Mouse (Mus musculus): Measurements from ENCODE around the gene Ezr.
A peak's percentile ranks its signal among the peaks of the same experiment; 100 is the strongest.

Gene Ezr

DNA sequence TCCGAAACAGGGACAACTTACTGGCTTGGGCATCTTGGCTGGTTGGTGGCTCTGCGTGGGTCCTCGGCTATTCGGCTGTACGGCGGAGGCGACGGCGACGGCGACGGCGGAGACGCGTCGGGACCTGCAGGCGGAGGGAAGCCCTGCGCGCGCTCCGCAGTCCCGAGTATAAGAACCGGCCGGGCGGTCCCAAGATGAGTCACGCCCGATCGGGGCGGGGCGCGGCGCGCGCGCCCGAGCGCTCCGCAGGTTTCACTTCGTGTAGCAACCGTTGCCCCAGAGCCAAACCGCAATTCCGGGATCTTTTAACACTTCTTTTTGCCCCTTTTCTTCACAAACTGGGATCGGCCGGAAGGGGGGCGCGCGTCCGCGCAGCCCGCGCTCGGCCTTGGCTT, at the start of gene Ezr:
Gene Ezr, minus strand, starts transcription at position 174 of the 395 bp plus-strand sequence.
- DNase-seq: peak; percentile 92 to 94

DNA sequence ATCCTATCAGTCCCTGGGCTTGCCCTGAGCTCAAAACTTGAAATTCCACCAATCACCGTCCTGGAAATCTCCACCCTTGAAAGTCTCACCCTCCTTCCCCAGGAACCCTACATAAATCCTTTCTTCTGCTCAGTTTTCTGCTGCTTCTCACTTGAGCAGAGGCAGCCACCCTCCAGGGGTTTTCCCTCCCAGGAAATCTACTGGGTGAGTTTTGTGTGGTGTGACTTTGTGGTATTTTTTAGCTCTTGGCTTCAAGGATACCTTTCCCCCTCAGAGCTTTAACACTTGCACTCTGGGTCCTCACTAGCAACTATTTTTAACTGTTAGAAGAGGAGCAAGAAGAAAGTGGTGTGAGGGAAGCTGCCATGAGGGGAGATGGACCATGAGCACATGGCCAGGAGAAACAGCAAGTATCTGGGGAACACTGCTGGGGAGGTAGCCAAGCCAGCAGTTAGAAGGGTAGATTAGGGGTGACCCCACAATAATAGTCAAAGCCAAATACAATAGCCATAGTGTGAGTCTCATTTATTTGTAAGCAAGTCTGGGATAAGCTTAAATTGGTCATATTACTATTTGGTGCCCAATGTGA, 47.5 kb upstream of the Ezr start:
- no peak for DNase-seq

- peak in 1 of 2 experiments; percentile 19 for DNase-seq
These were observed 46.1 kb upstream of the Ezr start for GRCm38 (mm10) chr17:6828531-6829150.

DNA sequence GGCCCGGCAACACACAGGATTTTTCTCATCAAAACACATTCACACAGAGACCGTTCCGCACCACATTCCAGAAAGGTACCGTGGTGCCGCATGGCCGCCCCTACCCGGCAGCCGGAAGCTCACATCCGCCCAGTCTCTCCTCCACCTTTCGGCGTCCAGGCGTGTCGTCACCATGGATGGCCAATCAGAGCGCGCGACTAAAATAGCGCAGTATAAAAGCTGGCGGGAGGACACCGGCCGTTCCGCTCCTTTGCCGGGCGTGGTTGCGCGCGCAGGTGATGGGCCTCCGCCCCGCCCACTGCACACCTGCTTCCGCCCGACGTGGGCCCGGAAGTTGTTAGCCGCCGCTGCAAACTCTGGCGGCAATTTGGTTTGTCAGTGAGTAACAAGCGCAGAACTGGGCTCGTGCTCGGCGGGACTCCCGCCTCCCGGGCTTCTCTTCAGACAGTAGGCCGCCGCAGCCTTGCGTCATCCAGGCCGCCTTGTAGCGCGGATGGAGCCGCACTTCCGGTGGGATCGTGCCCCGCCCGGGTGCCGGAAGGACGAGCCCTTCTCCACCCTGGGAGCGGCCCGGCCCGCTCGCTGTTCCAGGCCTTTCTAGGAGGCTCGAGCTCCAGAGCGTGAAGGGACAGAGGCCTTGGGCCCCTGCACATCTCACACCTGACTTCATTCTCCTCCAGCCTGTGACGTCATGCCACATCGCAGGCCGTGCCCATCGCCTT, 45.3 kb upstream of the Ezr start:
- DNase-seq: peak; percentile 97 to 98

DNA sequence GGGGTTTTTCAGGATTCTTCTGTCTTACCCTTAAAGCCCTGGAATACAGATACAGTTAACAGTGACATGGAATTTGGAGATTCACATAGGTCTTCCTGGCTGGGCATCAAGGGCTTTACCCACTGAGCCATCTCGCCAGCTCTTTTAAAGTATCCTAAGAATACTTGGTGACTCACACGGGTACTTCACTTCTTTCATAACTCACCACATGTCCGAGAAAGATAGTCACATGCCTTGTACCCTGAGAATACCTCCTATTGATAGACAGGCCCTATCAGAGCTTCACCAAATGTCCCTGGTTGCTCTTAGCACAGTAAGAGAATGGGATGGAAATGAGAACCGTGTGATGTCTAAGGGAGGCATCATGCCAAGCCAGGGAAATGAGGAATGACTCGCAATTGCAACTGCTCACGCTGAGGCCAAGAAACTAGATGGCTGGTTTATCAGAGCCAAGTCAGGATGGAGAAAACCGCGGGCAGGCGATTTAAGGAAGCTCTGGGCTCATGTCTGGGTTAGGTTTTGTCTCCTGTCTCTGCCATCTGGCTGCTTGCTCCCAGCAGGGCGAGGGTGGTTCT, 44.7 kb upstream of the Ezr start:
- DNase-seq: no peak

DNA sequence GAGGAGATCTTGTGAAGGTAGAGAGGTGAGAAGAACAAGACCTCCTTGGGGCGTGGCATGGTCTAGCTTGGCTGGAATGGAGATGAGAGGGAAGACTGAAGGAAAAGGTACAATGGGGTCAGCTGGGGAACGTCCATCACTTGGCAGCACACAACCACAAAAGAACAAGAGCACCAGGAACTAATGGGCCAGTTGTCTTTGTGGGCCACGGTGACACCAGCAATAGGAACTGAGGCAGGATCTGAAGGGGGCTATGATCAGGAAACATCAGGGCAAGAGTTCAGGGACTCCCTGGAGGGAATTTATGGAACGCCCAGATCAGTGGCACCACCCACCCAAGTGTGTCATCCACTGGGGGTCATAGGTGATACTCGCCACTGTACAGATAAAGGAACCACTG, 34.2 kb upstream of the Ezr start:
- no peak for DNase-seq

- DNase-seq: no peak
These were observed 33.6 kb upstream of the Ezr start for GRCm38 (mm10) chr17:6816151-6816550.

DNA sequence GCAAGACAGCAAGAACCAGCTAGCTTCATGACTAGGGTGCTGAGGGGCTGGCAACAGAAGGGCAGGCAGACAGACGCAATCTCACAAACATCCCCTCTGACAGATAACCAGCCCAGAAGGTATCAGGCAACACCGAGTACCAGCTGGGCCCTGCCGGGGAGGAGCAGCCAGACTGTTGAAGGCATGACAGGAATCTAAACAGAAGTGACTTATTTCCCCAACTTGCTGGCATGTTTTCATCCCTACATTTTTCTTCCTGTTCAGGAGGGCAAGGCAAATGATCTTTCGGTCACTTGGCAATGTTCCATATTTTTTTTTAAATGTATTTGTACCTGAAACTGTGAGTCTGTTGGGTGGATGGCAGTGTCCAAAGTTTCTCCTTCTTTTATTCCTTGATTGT, 32.1 kb upstream of the Ezr start:
- DNase-seq: peak; percentile 61 to 75

- peak; percentile 73 to 81 for DNase-seq
These were observed 30.2 kb upstream of the Ezr start for GRCm38 (mm10) chr17:6812851-6813191.

GRCm38 (mm10) chr17:6811931-6812850, 29.6 kb upstream of the Ezr start:
- DNase-seq: peak; percentile 73 to 75

DNA sequence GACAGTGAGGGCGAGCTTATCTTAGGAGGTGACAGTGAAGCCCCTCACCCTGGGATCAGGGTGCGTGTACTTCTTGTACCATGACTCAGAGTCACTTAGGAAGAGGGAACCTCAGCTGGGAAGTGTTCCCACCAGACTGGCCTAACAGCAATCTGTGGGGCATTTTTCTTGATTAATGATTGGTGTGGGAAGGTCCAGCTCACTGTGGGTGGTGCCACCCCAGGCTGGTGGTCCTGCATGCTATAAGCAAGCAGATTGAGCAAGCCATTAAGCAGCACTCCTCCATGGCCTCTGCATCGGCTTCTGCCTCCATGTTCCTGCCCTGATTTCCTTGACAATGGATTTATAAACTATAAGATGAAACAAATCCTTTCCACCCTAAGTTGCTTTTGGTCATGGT, 26.7 kb upstream of the Ezr start:
- DNase-seq: peak; percentile 34 to 49

- DNase-seq: no peak
These were observed 26.1 kb upstream of the Ezr start for GRCm38 (mm10) chr17:6808521-6809165.

DNA sequence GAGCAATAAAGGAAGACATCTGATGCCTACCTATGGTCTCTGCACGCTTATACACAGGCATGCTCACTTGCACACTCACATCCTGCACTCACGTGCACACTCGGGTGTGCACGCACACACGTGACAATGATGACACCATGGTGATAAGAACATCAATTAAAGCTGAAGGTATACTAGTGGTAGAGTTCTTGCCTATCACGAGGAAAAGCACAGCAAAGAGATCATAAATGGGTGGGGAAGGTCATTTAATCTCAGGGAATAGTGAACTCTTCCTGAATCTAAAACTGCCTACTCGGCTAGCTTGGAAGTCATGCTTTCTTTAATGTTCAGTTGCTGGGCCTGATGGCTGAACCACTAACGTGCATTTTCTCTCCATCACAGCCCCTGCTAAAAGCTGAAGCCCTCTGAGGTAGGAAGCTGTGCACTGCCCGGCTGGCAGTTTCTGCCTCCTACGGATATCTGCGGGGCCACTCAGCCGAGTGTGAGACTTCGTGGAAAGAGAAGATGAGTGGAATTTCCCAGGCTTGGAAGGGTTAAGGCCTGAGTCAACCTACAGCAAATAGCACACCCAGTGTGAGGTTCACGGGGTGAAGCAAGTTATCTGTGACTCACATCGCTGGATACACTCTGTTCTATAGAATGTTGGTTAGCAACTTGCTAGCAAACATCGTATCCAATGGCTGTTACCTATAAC, 25.4 kb upstream of the Ezr start:
- no peak for DNase-seq

GRCm38 (mm10) chr17:6804853-6805543, 22.4 kb upstream of the Ezr start:
- no peak for DNase-seq

GRCm38 (mm10) chr17:6804111-6804510, 21.5 kb upstream of the Ezr start:
- DNase-seq: no peak

DNA sequence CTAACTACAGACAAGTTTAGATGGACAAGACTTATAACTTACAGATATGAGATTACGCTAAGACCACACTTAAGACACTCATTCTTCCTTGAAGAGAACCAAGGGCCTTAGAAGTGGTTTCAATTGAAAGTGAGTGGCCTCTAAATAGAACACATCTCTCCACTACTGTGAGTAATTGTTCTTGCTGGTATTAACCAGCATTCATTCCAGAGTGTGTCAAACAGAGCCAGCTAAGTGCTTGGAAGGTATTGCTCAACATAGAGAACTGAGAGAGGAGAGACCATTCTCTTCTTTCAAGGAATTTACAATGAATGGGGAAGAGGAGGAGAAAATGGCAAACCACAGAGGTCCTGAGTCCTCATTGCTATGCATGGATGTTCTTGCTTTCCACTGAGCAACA, 21.0 kb upstream of the Ezr start:
- no peak for DNase-seq

DNA sequence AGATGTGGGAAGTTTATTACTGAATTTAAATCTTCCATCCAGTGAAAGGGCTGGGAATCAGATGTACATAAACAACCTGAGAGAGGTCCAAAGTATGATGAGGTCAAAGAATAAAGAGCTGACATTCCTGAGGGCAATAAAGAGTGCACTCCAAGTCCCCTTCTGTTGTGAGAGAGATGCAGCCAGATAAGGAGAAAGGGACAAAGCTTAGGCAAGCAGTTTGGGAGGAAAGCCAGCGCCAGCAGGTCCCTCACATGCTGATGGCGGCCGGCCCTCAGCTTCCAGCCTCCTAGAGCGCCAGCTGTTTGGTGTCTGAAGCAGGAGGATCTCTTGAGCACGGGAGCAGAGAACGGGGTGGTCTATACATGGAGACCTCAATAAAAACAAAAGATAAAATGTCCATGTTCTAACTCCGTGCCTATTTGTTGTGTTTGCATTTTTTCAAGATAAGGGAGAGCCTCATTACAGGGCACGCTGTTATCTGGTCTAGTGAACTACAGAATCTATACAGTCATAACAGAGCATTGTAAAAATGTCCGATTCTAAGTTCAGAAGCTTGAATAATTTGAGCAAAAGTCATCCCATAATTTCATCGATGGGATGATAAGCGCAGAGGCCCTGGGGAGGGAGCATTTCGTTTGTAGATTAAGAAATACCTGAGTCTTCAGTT, 15.9 kb upstream of the Ezr start:
- no peak for DNase-seq

DNA sequence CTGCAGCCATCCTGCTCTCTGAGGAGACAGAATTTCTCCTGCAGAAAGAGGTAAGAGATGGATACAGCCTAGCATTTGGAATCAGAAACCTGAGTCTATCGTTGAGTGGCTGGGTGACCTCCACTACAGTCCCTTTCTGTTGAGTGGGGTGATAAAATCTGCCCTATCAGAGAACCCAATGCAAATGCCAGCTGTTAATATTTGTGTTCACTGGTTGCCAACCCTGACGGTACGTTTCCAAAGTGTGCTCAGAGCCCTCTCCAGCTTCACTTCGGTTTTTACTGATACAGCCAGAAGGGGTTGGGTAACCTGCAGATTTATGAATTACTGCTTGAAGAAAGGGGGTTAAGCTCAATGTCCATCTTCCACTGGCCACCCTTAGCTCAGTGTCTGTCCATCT, 14.9 kb upstream of the Ezr start:
- DNase-seq: no peak

- DNase-seq: no peak
These were observed 11.7 kb upstream of the Ezr start for GRCm38 (mm10) chr17:6794160-6794751.

- no peak for DNase-seq
These were observed 7.1 kb upstream of the Ezr start for GRCm38 (mm10) chr17:6789581-6790118.
